Mouse (Mus musculus) heart, adult 2 months (tissue): ENCODE data around the gene Rc3h2. TPM values are rescaled to one million over a fixed set of nuclear protein-coding genes. Genes with fewer than 3 reads are reported as not detected.

Experiments used
- DNase-seq, 2 experiments: peaks; one replicate each; pipeline ENCODE4 v3.0.0; 2021
- H3K27ac ChIP-seq: fragments of 200-600 bp; 2 replicates; pipeline ENCODE4 v1.8.1; 2022
- H3K27me3 ChIP-seq: fragments of 200-500 bp; 2 replicates; pipeline ENCODE4 v1.6.1; 2012; ENCODE audit warnings: mild to moderate bottlenecking, low read length, inconsistent platforms, mixed read lengths; ENCODE audit not compliant: control insufficient read depth, insufficient read depth
- H3K36me3 ChIP-seq: fragments of 200-500 bp; 2 replicates; pipeline ENCODE4 v1.6.1; 2012; ENCODE audit warnings: low read length, inconsistent platforms; ENCODE audit not compliant: control insufficient read depth, insufficient read depth
- H3K4me1 ChIP-seq: fragments of 200-500 bp; 2 replicates; pipeline ENCODE4 v1.6.1; 2011; ENCODE audit warnings: low read length; ENCODE audit not compliant: control insufficient read depth, insufficient read depth
- H3K4me3 ChIP-seq: fragments of 200-600 bp; 2 replicates; pipeline ENCODE4 v1.8.1; 2022
- H3K79me2 ChIP-seq: fragments of 200-500 bp; replicated peaks from 2 replicates; pipeline ENCODE4 v1.6.1; 2012; ENCODE audit warnings: mild to moderate bottlenecking, inconsistent platforms, low read length, moderate library complexity, mixed read lengths; ENCODE audit not compliant: control insufficient read depth, insufficient read depth
- H3K9ac ChIP-seq: fragments of 200-500 bp; 2 replicates; pipeline ENCODE4 v1.6.1; 2012; ENCODE audit warnings: low read depth, mild to moderate bottlenecking, control low read depth, inconsistent platforms, low read length, mixed read lengths
- CTCF ChIP-seq: fragments of 200-600 bp; IDR thresholded peaks from 2 replicates; pipeline ENCODE4 v1.8.1; 2022; ENCODE audit warnings: antibody characterized with exemption, mild to moderate bottlenecking, moderate library complexity
- EP300 ChIP-seq: fragments of 200-500 bp; IDR thresholded peaks from 2 replicates; pipeline ENCODE4 v1.6.1; 2011; ENCODE audit warnings: low read depth, low read length, control low read depth; ENCODE audit not compliant: insufficient read depth
- POLR2A ChIP-seq: fragments of 200-500 bp; IDR thresholded peaks from 2 replicates; pipeline ENCODE4 v1.6.1; 2011; ENCODE audit warnings: mild to moderate bottlenecking, low read depth, low read length, control low read depth; ENCODE audit not compliant: insufficient read depth
- WGBS: fragments of 180-500 bp; shearing (Covaris S2); methylation state at CpG from one replicate; pipeline ENCODE4 v1.1.7; 2018; 5-methylcytosine and 5-hydroxymethylcytosine counted together
- intact Hi-C: fragments of 180-260 bp; cut with DNase I; formaldehyde crosslinking; loops from one replicate; pipeline ENCODE4 v1.15.1; 2025
- polyA plus RNA-seq: library from polyadenylated mRNA; depleted of rRNA; stranded (reverse); fragments of >200 nt; gene quantifications from 2 replicates; pipeline ENCODE4 v1.2.3, GENCODE M21; 2012
- total RNA-seq, 2 experiments: library from RNA; stranded (reverse); gene quantifications; 2 replicates each; pipeline ENCODE4 v1.2.3; 2021

Rc3h2 gene
- total and polyA plus RNA-seq, 3 experiments, result 5.9 to 35.0 (median 28.2) TPM

GRCm38 (mm10) chr2:37395539-37395938 is 27.2 kb downstream of the Rc3h2 start:
- Histone ChIP-seq H3K9ac (no peak overlapping the region), H3K79me2 (no peaks in the 10 kb centered on the region), H3K27me3 (no peaks in the 10 kb centered on the region), H3K4me1 (no peaks in the 10 kb centered on the region), H3K4me3 (no peak overlapping the region), H3K36me3 (peaks cover 6% of the 10 kb centered on the region), H3K27ac (no peak overlapping the region)
- no peak for DNase-seq
- 21% methylated on average over 1 of the region's 1 CpGs for WGBS
- TF ChIP-seq POLR2A (no peak), EP300 (no peak), CTCF (peak; percentile 53)
- intact Hi-C loops, result loop anchor here (5.0 to 10.0 kb wide), 2 partner anchors 92 to 409 kb away; no protein-coding TSS in a partner anchor

GRCm38 (mm10) chr2:37382921-37383320 is 39.8 kb downstream of the Rc3h2 start:
- intact Hi-C loops, result loop anchor here (10.0 kb wide), 1 partner anchor 392 kb away; the partner anchor contains the start of gene Crb2
- no peak for DNase-seq
- WGBS, result 94% methylated on average over 9 of the region's 9 CpGs
- H3K4me3 ChIP-seq, result no peak overlapping the region
- H3K9ac ChIP-seq, result no peak overlapping the region
- TF ChIP-seq CTCF, result no peak
- TF ChIP-seq EP300, result no peak
- no peak for TF ChIP-seq POLR2A
- no peaks in the 10 kb centered on the region for H3K36me3 ChIP-seq
- no peaks in the 10 kb centered on the region for H3K27me3 ChIP-seq
- no peaks in the 10 kb centered on the region for H3K4me1 ChIP-seq
- H3K79me2 ChIP-seq, result no peaks in the 10 kb centered on the region
- H3K27ac ChIP-seq, result no peak overlapping the region

- no peak overlapping the region for H3K4me3 ChIP-seq
- H3K27ac ChIP-seq, result no peak overlapping the region
- DNase-seq, result peak; percentile 26 to 30
- no peaks in the 10 kb centered on the region for H3K27me3 ChIP-seq
- WGBS, result 66% methylated on average over 2 of the region's 2 CpGs
- TF ChIP-seq CTCF, result peak; percentile 82
- TF ChIP-seq POLR2A, result no peak
- no peak overlapping the region for H3K9ac ChIP-seq
- H3K79me2 ChIP-seq, result no peaks in the 10 kb centered on the region
- H3K4me1 ChIP-seq, result no peaks in the 10 kb centered on the region
- intact Hi-C loops, result loop anchor here (2.0 to 10.0 kb wide), 2 partner anchors 105 to 395 kb away; partner anchors contain the start of gene Crb2
- H3K36me3 ChIP-seq, result peaks cover 2% of the 10 kb centered on the region
Measured at GRCm38 (mm10) chr2:37380189-37380588, 42.5 kb downstream of the Rc3h2 start.

GRCm38 (mm10) chr2:37376018-37376417 is 46.7 kb downstream of the Rc3h2 start:
- Histone ChIP-seq H3K79me2 (no peaks in the 10 kb centered on the region), H3K4me1 (no peaks in the 10 kb centered on the region), H3K36me3 (peaks cover 2% of the 10 kb centered on the region), H3K4me3 (no peak overlapping the region), H3K27me3 (no peaks in the 10 kb centered on the region), H3K9ac (no peak overlapping the region), H3K27ac (no peak overlapping the region)
- TF ChIP-seq EP300 (no peak), POLR2A (no peak), CTCF (no peak)
- DNase-seq, result no peak
- WGBS, result 81% methylated on average over 1 of the region's 1 CpGs
- intact Hi-C loops, result no loop called here

- no peak overlapping the region for H3K27ac ChIP-seq
- no peak overlapping the region for H3K9ac ChIP-seq
- H3K79me2 ChIP-seq, result no peaks in the 10 kb centered on the region
- TF ChIP-seq CTCF (no peak), EP300 (no peak), POLR2A (no peak)
- intact Hi-C loops, result no loop called here
- WGBS, result 91% methylated on average over 2 of the region's 2 CpGs
- no peak for DNase-seq
- H3K4me3 ChIP-seq, result no peak overlapping the region
- H3K36me3 ChIP-seq, result no peaks in the 10 kb centered on the region; the same call in 1 of the 2 replicates
- H3K27me3 ChIP-seq, result no peaks in the 10 kb centered on the region
- no peaks in the 10 kb centered on the region for H3K4me1 ChIP-seq
Measured at GRCm38 (mm10) chr2:37370651-37371050, 52.1 kb downstream of the Rc3h2 start.

GRCm38 (mm10) chr2:37359908-37360307 is 62.8 kb downstream of the Rc3h2 start:
- Histone ChIP-seq H3K4me3 (no peak overlapping the region; the same call in 1 of the 2 replicates), H3K4me1 (no peaks in the 10 kb centered on the region; the same call in 1 of the 2 replicates), H3K79me2 (no peaks in the 10 kb centered on the region), H3K36me3 (peaks cover 4% of the 10 kb centered on the region), H3K27me3 (no peaks in the 10 kb centered on the region), H3K9ac (no peak overlapping the region), H3K27ac (no peak overlapping the region)
- TF ChIP-seq CTCF, result no peak
- TF ChIP-seq EP300, result no peak
- no peak for TF ChIP-seq POLR2A
- 90% methylated on average over 2 of the region's 2 CpGs for WGBS
- intact Hi-C loops, result loop anchor here (10.0 kb wide), 1 partner anchor 55 kb away; no protein-coding TSS in a partner anchor
- DNase-seq, result no peak
